In the genomic region with DNA sequence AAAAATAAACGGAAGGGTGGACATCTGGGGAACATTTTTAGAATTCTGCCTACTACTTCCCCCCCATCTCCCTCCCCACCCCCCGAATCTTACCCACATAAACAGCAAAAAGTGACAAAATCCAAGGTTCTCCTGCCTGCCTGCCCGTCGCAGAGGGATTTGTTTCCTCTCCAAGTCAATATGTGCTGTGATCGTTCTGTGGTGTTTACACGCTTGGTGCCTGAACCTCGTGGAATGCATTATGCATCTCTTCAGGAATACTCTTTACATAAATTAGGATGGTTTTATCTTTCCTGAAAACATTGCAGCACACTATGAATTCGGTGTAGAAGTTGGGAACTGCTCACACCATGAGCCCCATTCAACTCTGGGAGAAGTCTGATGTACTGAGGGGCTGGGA, we compare ENCODE assay signal across 40 mouse cellular contexts. TPM values are rescaled to one million over a fixed set of nuclear protein-coding genes. Genes with fewer than 3 reads are reported as not detected.
"Had no signal": no experiment of that assay in that cellular context is flagged by ENCODE, and none has a peak within 500 bp of the region (broad histone marks: within the 10 kb centered on the region; RNA-seq: fewer than 3 reads in every experiment).

No protein-coding gene starts in this region.

- H3K4me2 ChIP-seq: heart, embryonic 11.5 days; heart, embryonic 13.5 days; heart, embryonic 15.5 days; hindbrain, embryonic 13.5 days; hindbrain, embryonic 15.5 days; kidney, embryonic 15.5 days; limb, embryonic 13.5 days; limb, embryonic 15.5 days; liver, embryonic 12.5 days had no signal

- H3K9ac ChIP-seq: heart, embryonic 13.5 days; heart, embryonic 15.5 days; hindbrain, embryonic 13.5 days; hindbrain, embryonic 15.5 days; kidney, embryonic 15.5 days; limb, embryonic 13.5 days; limb, embryonic 15.5 days; liver, embryonic 12.5 days; liver, embryonic 14.5 days had no signal

- H3K27ac ChIP-seq: heart, adult 2 months; heart, embryonic 13.5 days; heart, embryonic 15.5 days; hindbrain, embryonic 13.5 days; hindbrain, embryonic 15.5 days; hindbrain, postnatal 0 days; kidney, embryonic 15.5 days; kidney, postnatal 0 days; limb, embryonic 13.5 days; limb, embryonic 15.5 days; liver, embryonic 12.5 days; liver, embryonic 14.5 days had no signal

- H3K4me3 ChIP-seq: heart, adult 2 months; heart, embryonic 13.5 days; heart, embryonic 15.5 days; hindbrain, embryonic 13.5 days; hindbrain, embryonic 15.5 days; kidney, embryonic 15.5 days; limb, embryonic 13.5 days; limb, embryonic 15.5 days; liver, embryonic 12.5 days had no signal

- H3K9me3 ChIP-seq: heart, embryonic 13.5 days; heart, embryonic 15.5 days; hindbrain, embryonic 13.5 days; hindbrain, embryonic 15.5 days; kidney, embryonic 15.5 days; limb, embryonic 13.5 days; limb, embryonic 15.5 days; liver, embryonic 12.5 days had no signal

- ATAC-seq: hindbrain, postnatal 0 days; intestine, embryonic 16.5 days; liver, embryonic 12.5 days had no signal

- H3K36me3 ChIP-seq: heart, embryonic 13.5 days; heart, embryonic 15.5 days; hindbrain, embryonic 13.5 days; hindbrain, embryonic 15.5 days; kidney, embryonic 15.5 days; limb, embryonic 13.5 days; limb, embryonic 15.5 days; liver, embryonic 12.5 days had no signal

- H3K4me1 ChIP-seq: heart, embryonic 13.5 days; heart, embryonic 15.5 days; kidney, embryonic 15.5 days; limb, embryonic 13.5 days; limb, embryonic 15.5 days had no signal

- DNase-seq: gastrocnemius, postnatal 14 days; gastrocnemius, postnatal 36 days; heart, adult 11 months; heart, adult 2 months; heart, postnatal 14 days; heart, postnatal 36 days; kidney, adult 11 months; kidney, adult 2 months; kidney, adult 9 months; kidney, postnatal 14 days; kidney, postnatal 36 days; layer of hippocampus, adult 9-11 months; layer of hippocampus, postnatal 36 days; left cerebral cortex, postnatal 4 days had no signal

- H3K27me3 ChIP-seq: heart, embryonic 13.5 days; heart, embryonic 15.5 days; hindbrain, embryonic 13.5 days; hindbrain, embryonic 15.5 days; kidney, embryonic 15.5 days; limb, embryonic 13.5 days; limb, embryonic 15.5 days; liver, embryonic 12.5 days had no signal

RNA-seq across cellular contexts. Expression of gene Clrn3, which starts 35.6 kb away (rescaled TPM):
- total RNA-seq: gastrocnemius, adult 18-20 months; gastrocnemius, adult 8-10 months; gastrocnemius, postnatal 14 days; gastrocnemius, postnatal 36 days; heart, adult 2 months; heart, postnatal 14 days; heart, postnatal 36 days; hematopoietic stem cell, adult 5-6 weeks; hindbrain, postnatal 0 days; layer of hippocampus, adult 18-20 months; layer of hippocampus, postnatal 14 days; layer of hippocampus, postnatal 36 days; left cerebral cortex, adult 18-20 months; left cerebral cortex, adult 8-10 months; left cerebral cortex, postnatal 10 days; left cerebral cortex, postnatal 25 days; left cerebral cortex, postnatal 4 days; liver, adult 2 months had no signal
- polyA plus RNA-seq: heart, adult 2 months; heart, embryonic 11.5 days; heart, embryonic 13.5 days; heart, embryonic 15.5 days; heart, postnatal 0 days; hindbrain, embryonic 11.5 days; hindbrain, embryonic 15.5 days; hindbrain, postnatal 0 days; limb, embryonic 11.5 days; limb, embryonic 13.5 days; limb, embryonic 15.5 days; liver, embryonic 12.5 days; liver, embryonic 14.5 days had no signal
